Mouse (Mus musculus) stomach, embryonic 16.5 days (tissue): ENCODE results near the gene Krt79. TPM values are rescaled to one million over a fixed set of nuclear protein-coding genes. Genes with fewer than 3 reads are reported as not detected.

Source experiments
- microRNA-seq: library from miRNA; unstranded; fragments of <30 nt; microRNA quantifications from one replicate; pipeline ENCODE4, GENCODE M21; 2016
- polyA plus RNA-seq: library from polyadenylated mRNA; unstranded; fragments of >200 nt; fragmentation: Nextera tagmentation; extraction: Ambion mirVana; gene quantifications from 2 replicates; pipeline ENCODE4 v1.2.1, GENCODE M21; 2015

The Krt79 gene
- polyA plus RNA-seq, 1 experiment from 2014 or later = 2.0 TPM

Small RNA genes lying within 50 kb of the gene (microRNA-seq; reads per million reads assigned to microRNA genes)
- not detected for gene Gm44356

Other genes starting within 250 kb of the Krt79 start
- 458 and 584 TPM in 2 replicates for gene Krt6a, start 246.0 kb downstream of the Krt79 start, polyA plus RNA-seq
- 464 and 594 TPM in 2 replicates for gene Krt5, start 227.4 kb downstream of the Krt79 start, polyA plus RNA-seq
- gene Krt71, start 197.2 kb downstream of the Krt79 start, polyA plus RNA-seq = not detected in 2 replicates
- not detected in 2 replicates for gene Krt72, start 153.9 kb downstream of the Krt79 start, polyA plus RNA-seq
- gene Krt73, start 138.0 kb downstream of the Krt79 start, polyA plus RNA-seq = not detected in 2 replicates
- 0.05 TPM in 1 of 2 replicates, not detected in the other for gene Krt2, start 122.2 kb downstream of the Krt79 start, polyA plus RNA-seq
- gene Krt1, start 89.5 kb downstream of the Krt79 start, polyA plus RNA-seq = 3.2 and 4.0 TPM in 2 replicates
- gene Krt77, start 70.6 kb downstream of the Krt79 start, polyA plus RNA-seq = 0.32 and 0.43 TPM in 2 replicates
- not detected in 2 replicates for gene Krt76, start 47.4 kb downstream of the Krt79 start, polyA plus RNA-seq
- 2,205 and 3,875 TPM in 2 replicates for gene Krt4, start 15.6 kb downstream of the Krt79 start, polyA plus RNA-seq
- gene Krt78, start 14.0 kb upstream of the Krt79 start, polyA plus RNA-seq = 23.6 and 43.1 TPM in 2 replicates
- 1,152 and 1,422 TPM in 2 replicates for gene Krt8, start 64.2 kb upstream of the Krt79 start, polyA plus RNA-seq
- gene Krt18, start 87.9 kb upstream of the Krt79 start, polyA plus RNA-seq = 550 and 609 TPM in 2 replicates
- 108 and 122 TPM in 2 replicates for gene Eif4b, start 133.4 kb upstream of the Krt79 start, polyA plus RNA-seq
- gene Tns2, start 160.1 kb upstream of the Krt79 start, polyA plus RNA-seq = 41.2 and 43.0 TPM in 2 replicates
- gene Spryd3, start 195.9 kb upstream of the Krt79 start, polyA plus RNA-seq = 29.2 and 35.0 TPM in 2 replicates
- gene Igfbp6, start 204.0 kb upstream of the Krt79 start, polyA plus RNA-seq = 18.5 and 21.2 TPM in 2 replicates
- 5.4 and 6.2 TPM in 2 replicates for gene Soat2, start 210.2 kb upstream of the Krt79 start, polyA plus RNA-seq